Mouse (Mus musculus) kidney, embryonic 14.5 days (tissue): Measurements from ENCODE around the gene Cntd1. TPM values are rescaled to one million over a fixed set of nuclear protein-coding genes. Genes with fewer than 3 reads are reported as not detected.
"Not testable (repeated sequence)": the region's sequence is repeated elsewhere in the genome, so short reads cannot be mapped to it uniquely, and the experiment has no call there.

Source experiments
- ATAC-seq: fragments of 200-750 bp; cut with Nextera tagmentation; 2 replicates; pipeline ENCODE4 v1.8.0; 2017; ENCODE audit warnings: moderate number of reproducible peaks, mild to moderate bottlenecking, moderate TSS enrichment, moderate library complexity; ENCODE audit not compliant: low FRiP score, low TSS enrichment
- H3K27ac ChIP-seq: fragments of 300-500 bp; sonication (generic); 2 replicates; pipeline ENCODE4 v1.5.1; 2014; ENCODE audit warnings: low read depth, mild to moderate bottlenecking, low read length, moderate library complexity, mixed read lengths
- H3K27me3 ChIP-seq: fragments of 300-500 bp; sonication (generic); 2 replicates; pipeline ENCODE4 v1.6.1; 2014; ENCODE audit warnings: mild to moderate bottlenecking, low read length; ENCODE audit not compliant: control insufficient read depth, insufficient read depth
- H3K36me3 ChIP-seq: fragments of 300-500 bp; sonication (generic); 2 replicates; pipeline ENCODE4 v1.6.1; 2014; ENCODE audit warnings: low read length, mixed read lengths; ENCODE audit not compliant: control insufficient read depth, insufficient read depth
- H3K4me1 ChIP-seq: fragments of 300-500 bp; sonication (generic); 2 replicates; pipeline ENCODE4 v1.6.1; 2014; ENCODE audit warnings: low read length, mixed read lengths; ENCODE audit not compliant: control insufficient read depth, insufficient read depth
- H3K4me2 ChIP-seq: fragments of 300-500 bp; sonication (generic); replicated peaks from 2 replicates; pipeline ENCODE4 v1.6.1; 2014; ENCODE audit warnings: low read depth, mild to moderate bottlenecking, low read length
- H3K4me3 ChIP-seq: fragments of 300-500 bp; sonication (generic); 2 replicates; pipeline ENCODE4 v1.5.1; 2014; ENCODE audit warnings: mild to moderate bottlenecking, low read length
- H3K9ac ChIP-seq: fragments of 300-500 bp; sonication (generic); 2 replicates; pipeline ENCODE4 v1.6.1; 2014; ENCODE audit warnings: low read depth, mild to moderate bottlenecking, low read length, moderate library complexity
- H3K9me3 ChIP-seq: fragments of 300-500 bp; sonication (generic); 2 replicates; pipeline ENCODE4 v1.6.1; 2016; ENCODE audit warnings: low read length; ENCODE audit not compliant: control insufficient read depth
- WGBS: fragments of 180-500 bp; shearing (Covaris S2); extraction: QIAGEN DNeasy Blood & Tissue Kit; methylation state at CpG from one replicate; pipeline ENCODE4 v1.1.7; 2014; 5-methylcytosine and 5-hydroxymethylcytosine counted together
- polyA plus RNA-seq: library from polyadenylated mRNA; unstranded; fragments of >200 nt; fragmentation: Nextera tagmentation; extraction: Ambion mirVana; gene quantifications from 2 replicates; pipeline ENCODE4 v1.2.1, GENCODE M21; 2014

Cntd1 gene
- polyA plus RNA-seq, 1 experiment from 2014 or later, result 1.7 TPM

DNA sequence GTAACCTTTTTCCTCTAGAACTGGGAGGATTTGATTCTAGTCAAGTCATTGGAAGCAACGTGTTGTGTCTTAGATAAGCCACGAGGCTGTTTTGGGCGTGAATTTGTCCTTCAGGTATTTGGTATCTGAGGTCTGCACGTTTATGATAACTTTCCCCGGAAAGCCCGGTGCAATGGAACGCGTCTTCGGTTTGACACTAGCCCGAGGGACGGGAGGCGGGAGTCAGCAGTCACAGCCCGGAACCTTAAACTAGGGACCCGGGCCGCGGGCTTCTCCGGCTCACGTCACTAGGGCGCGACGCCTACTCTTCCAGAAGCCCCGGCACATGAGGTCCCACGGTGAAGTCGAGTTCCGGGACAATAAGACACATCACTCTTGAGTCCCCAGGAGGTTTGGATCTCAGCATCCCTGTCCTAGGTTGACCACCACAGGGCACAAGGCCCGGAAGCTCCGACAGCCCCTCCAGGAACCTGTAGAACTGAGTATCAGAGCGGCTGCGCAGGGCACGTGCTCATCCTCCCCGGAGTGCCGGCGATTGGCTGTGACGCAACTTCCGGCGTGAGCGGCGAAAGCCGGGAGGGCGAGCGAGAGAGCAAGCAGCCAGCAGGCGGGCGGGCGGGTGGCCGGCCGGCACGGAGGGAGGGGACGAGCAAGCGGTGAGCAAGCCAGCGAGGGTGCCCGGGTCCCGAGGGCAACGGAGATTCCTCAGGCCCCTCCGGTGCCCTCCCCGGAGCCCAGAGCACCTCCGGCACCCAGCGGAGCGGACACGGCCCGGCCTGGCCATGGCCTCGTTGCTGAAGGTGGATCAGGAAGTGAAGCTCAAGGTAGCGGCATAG is 37.1 kb downstream of the Cntd1 start, which contains the start of gene Psme3:
TSS of gene Psme3 (plus strand) at position 549 of the 836 bp plus-strand sequence.
- Histone ChIP-seq H3K4me2 (peak within 1 kb of the TSS; percentile 88), H3K4me1 (peaks cover 11% of the 10 kb centered on the region), H3K9me3 (no peaks in the 10 kb centered on the region), H3K4me3 (peak within 1 kb of the TSS; percentile 99), H3K9ac (peak within 1 kb of the TSS; percentile 93), H3K27me3 (no peaks in the 10 kb centered on the region), H3K36me3 (peaks cover 33% of the 10 kb centered on the region), H3K27ac (peak within 1 kb of the TSS; percentile 56)
- under 1% methylated on average over 55 of the region's 62 CpGs for WGBS
- ATAC-seq, result peak; percentile 87

- ATAC-seq, result no peak; the same call in none of the 2 replicates
- Histone ChIP-seq H3K4me3 (peak overlapping the region; percentile 99), H3K9me3 (no peaks in the 10 kb centered on the region), H3K27ac (peak overlapping the region; percentile 56; the same call in 1 of the 2 replicates), H3K27me3 (no peaks in the 10 kb centered on the region), H3K4me1 (peaks cover 11% of the 10 kb centered on the region), H3K4me2 (peak overlapping the region; percentile 88), H3K9ac (peak overlapping the region; percentile 93), H3K36me3 (peaks cover 40% of the 10 kb centered on the region)
- 0% methylated on average over 17 of the region's 17 CpGs for WGBS
Measured at GRCm38 (mm10) chr11:101316501-101316917, 37.7 kb downstream of the Cntd1 start.

DNA sequence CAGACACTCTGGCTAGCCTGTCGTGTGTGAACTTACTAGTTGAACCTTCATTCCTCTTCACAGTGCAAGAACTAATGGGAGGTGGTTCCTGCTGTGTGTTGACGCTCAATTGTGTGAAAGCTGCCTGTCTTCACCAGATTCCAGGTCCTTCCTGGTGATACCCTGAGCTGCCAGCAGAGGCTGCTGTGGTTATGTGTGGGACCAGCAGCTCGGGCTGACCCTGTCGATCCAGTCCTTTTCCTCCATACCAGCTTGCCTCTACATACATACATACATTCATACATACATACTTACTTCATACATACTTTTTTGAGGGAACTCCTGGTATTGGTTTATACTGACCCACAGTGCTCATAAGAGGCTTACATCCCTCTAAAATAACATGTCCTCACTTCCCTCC is 44.8 kb downstream of the Cntd1 start:
- Histone ChIP-seq H3K9me3 (no peaks in the 10 kb centered on the region), H3K27me3 (no peaks in the 10 kb centered on the region), H3K4me3 (no peak overlapping the region), H3K4me1 (no peaks in the 10 kb centered on the region), H3K36me3 (peaks cover 70% of the 10 kb centered on the region), H3K9ac (no peak overlapping the region), H3K4me2 (no peak overlapping the region), H3K27ac (no peak overlapping the region)
- 14% methylated on average over 4 of the region's 4 CpGs for WGBS
- peak; percentile 60 for ATAC-seq

DNA sequence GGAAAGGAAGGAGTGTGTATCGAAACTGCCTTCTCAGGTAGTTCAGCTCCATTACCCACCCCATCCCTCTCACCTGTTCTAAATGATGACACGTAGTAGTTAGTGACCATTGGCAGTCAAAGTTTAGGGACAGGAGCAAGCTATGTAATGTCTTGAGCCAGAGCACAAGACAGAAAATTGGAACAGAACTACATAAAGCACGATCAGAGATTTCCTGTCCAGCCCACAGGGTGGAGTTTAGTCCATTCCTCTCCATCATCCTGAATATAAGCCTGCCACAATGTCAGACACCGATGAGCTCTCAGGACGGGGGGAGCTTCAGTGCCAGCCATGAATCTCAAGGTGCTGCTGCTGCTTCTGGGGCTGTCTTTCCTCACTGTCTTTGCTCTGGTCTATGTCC is 46.0 kb downstream of the Cntd1 start, which contains the start of gene Aoc2:
TSS of gene Aoc2 (plus strand) at position 301 of the 400 bp plus-strand sequence.
- Histone ChIP-seq H3K4me3 (no peak within 1 kb of the TSS), H3K9ac (no peak within 1 kb of the TSS), H3K36me3 (peaks cover 58% of the 10 kb centered on the region), H3K27ac (no peak within 1 kb of the TSS), H3K9me3 (no peaks in the 10 kb centered on the region), H3K27me3 (no peaks in the 10 kb centered on the region), H3K4me1 (no peaks in the 10 kb centered on the region), H3K4me2 (no peak within 1 kb of the TSS)
- WGBS, result 91% methylated on average over 5 of the region's 5 CpGs
- no peak for ATAC-seq

GRCm38 (mm10) chr11:101325201-101325600 is 46.4 kb downstream of the Cntd1 start:
- not testable (repeated sequence) for H3K9me3 ChIP-seq, H3K27me3 ChIP-seq, H3K27ac ChIP-seq, H3K4me3 ChIP-seq, H3K9ac ChIP-seq, H3K4me2 ChIP-seq, H3K4me1 ChIP-seq, ATAC-seq
- H3K36me3 ChIP-seq, result peaks cover 54% of the 10 kb centered on the region
- 97% methylated on average over 11 of the region's 11 CpGs for WGBS

GRCm38 (mm10) chr11:101326147-101326546 is 47.3 kb downstream of the Cntd1 start:
- 84% methylated on average over 11 of the region's 11 CpGs for WGBS
- peaks cover 45% of the 10 kb centered on the region for H3K36me3 ChIP-seq
- no peak for ATAC-seq

GRCm38 (mm10) chr11:101327311-101327710 is 48.5 kb downstream of the Cntd1 start:
- Histone ChIP-seq H3K27ac (no peak overlapping the region), H3K4me1 (no peaks in the 10 kb centered on the region), H3K27me3 (no peaks in the 10 kb centered on the region), H3K4me3 (no peak overlapping the region), H3K9me3 (no peaks in the 10 kb centered on the region), H3K4me2 (no peak overlapping the region), H3K9ac (no peak overlapping the region), H3K36me3 (peaks cover 33% of the 10 kb centered on the region)
- 44% methylated on average over 3 of the region's 3 CpGs for WGBS
- ATAC-seq, result no peak

More at GRCm38 (mm10) chr11:101326147-101326546, 47.3 kb downstream of the Cntd1 start:
- H3K9ac ChIP-seq, result no peak overlapping the region
- H3K4me3 ChIP-seq, result no peak overlapping the region
- H3K27ac ChIP-seq, result no peak overlapping the region
- H3K27me3 ChIP-seq, result no peaks in the 10 kb centered on the region
- H3K4me2 ChIP-seq, result no peak overlapping the region
- H3K9me3 ChIP-seq, result no peaks in the 10 kb centered on the region
- no peaks in the 10 kb centered on the region for H3K4me1 ChIP-seq

GRCm38 (mm10) chr11:101328941-101329635 is 50.3 kb downstream of the Cntd1 start:
- Histone ChIP-seq H3K36me3 (peaks cover 18% of the 10 kb centered on the region), H3K9me3 (no peaks in the 10 kb centered on the region), H3K4me3 (no peak overlapping the region), H3K4me2 (no peak overlapping the region), H3K9ac (no peak overlapping the region), H3K27me3 (no peaks in the 10 kb centered on the region), H3K27ac (no peak overlapping the region), H3K4me1 (no peaks in the 10 kb centered on the region)
- 91% methylated on average over 6 of the region's 6 CpGs for WGBS
- ATAC-seq, result no peak
